Mouse (Mus musculus) stomach, postnatal 0 days (tissue): Measurements from ENCODE around the gene Asb13. TPM values are rescaled to one million over a fixed set of nuclear protein-coding genes. Genes with fewer than 3 reads are reported as not detected.

ENCODE experiments used
- ATAC-seq: fragments of 200-750 bp; cut with Nextera tagmentation; 2 replicates; pipeline ENCODE4 v1.8.0; 2017; ENCODE audit not compliant: low FRiP score, low TSS enrichment
- DNase-seq: peaks from one replicate; pipeline ENCODE4 v3.0.0-alpha.2; 2016; ENCODE audit warnings: low spot score
- H3K27ac ChIP-seq: fragments of 300-500 bp; sonication (generic); replicated peaks from 2 replicates; pipeline ENCODE4 v1.5.1; 2014; ENCODE audit warnings: mild to moderate bottlenecking, control low read depth
- H3K27me3 ChIP-seq: fragments of 300-500 bp; sonication (generic); 2 replicates; pipeline ENCODE4 v1.6.1; 2014; ENCODE audit warnings: low read length; ENCODE audit not compliant: control insufficient read depth, insufficient read depth
- H3K36me3 ChIP-seq: fragments of 300-500 bp; sonication (generic); 2 replicates; pipeline ENCODE4 v1.6.1; 2014; ENCODE audit warnings: low read length, mixed read lengths; ENCODE audit not compliant: control insufficient read depth, insufficient read depth
- H3K4me1 ChIP-seq: fragments of 300-500 bp; sonication (generic); replicated peaks from 2 replicates; pipeline ENCODE4 v1.6.1; 2014; ENCODE audit warnings: antibody characterized with exemption; ENCODE audit not compliant: control insufficient read depth, insufficient read depth
- H3K4me2 ChIP-seq: fragments of 300-500 bp; sonication (generic); replicated peaks from 2 replicates; pipeline ENCODE4 v1.6.1; 2014; ENCODE audit warnings: low read depth, mild to moderate bottlenecking, control low read depth, moderate library complexity
- H3K4me3 ChIP-seq: fragments of 300-500 bp; sonication (generic); 2 replicates; pipeline ENCODE4 v1.5.1; 2014; ENCODE audit warnings: low read depth, low read length, control low read depth
- H3K9ac ChIP-seq: fragments of 300-500 bp; sonication (generic); 2 replicates; pipeline ENCODE4 v1.6.1; 2014; ENCODE audit warnings: mild to moderate bottlenecking, low read length, control low read depth, mixed read lengths
- H3K9me3 ChIP-seq: fragments of 300-500 bp; sonication (generic); 2 replicates; pipeline ENCODE4 v1.6.1; 2016; ENCODE audit warnings: low read length; ENCODE audit not compliant: control insufficient read depth
- CTCF ChIP-seq: IDR thresholded peaks from 2 replicates; pipeline ENCODE4 v1.5.1; 2016; ENCODE audit warnings: antibody characterized with exemption, low read depth, mild to moderate bottlenecking, moderate library complexity
- EP300 ChIP-seq: optimal IDR thresholded peaks from 2 replicates; pipeline ENCODE3; 2016; ENCODE audit warnings: antibody characterized with exemption
- WGBS: fragments of 180-500 bp; shearing (Covaris S2); extraction: QIAGEN DNeasy Blood & Tissue Kit; methylation state at CpG from one replicate; pipeline ENCODE4 v1.1.7; 2014; 5-methylcytosine and 5-hydroxymethylcytosine counted together
- polyA plus RNA-seq: library from polyadenylated mRNA; unstranded; fragments of >200 nt; fragmentation: Nextera tagmentation; extraction: Ambion mirVana; gene quantifications from 2 replicates; pipeline ENCODE4 v1.2.1, GENCODE M21; 2015

Gene Asb13
- polyA plus RNA-seq, 1 experiment from 2014 or later = 12.9 TPM

GRCm38 (mm10) chr13:3679098-3679497 lies 45.3 kb downstream of the Asb13 start:
- peak; percentile 32; the same call in 1 of the 2 replicates for ATAC-seq
- WGBS = 56% methylated on average over 4 of the region's 4 CpGs
- H3K9me3 ChIP-seq = no peaks in the 10 kb centered on the region
- H3K4me2 ChIP-seq = no peak overlapping the region
- no peaks in the 10 kb centered on the region for H3K4me1 ChIP-seq
- H3K9ac ChIP-seq = no peak overlapping the region
- H3K27ac ChIP-seq = no peak overlapping the region
- no peaks in the 10 kb centered on the region for H3K36me3 ChIP-seq
- H3K4me3 ChIP-seq = no peak overlapping the region
- H3K27me3 ChIP-seq = no peaks in the 10 kb centered on the region
- TF ChIP-seq CTCF (no peak), EP300 (no peak)
- DNase-seq = no peak

- DNase-seq = no peak
- WGBS = 56% methylated on average over 1 of the region's 1 CpGs
- Histone ChIP-seq H3K9me3 (no peaks in the 10 kb centered on the region), H3K4me1 (no peaks in the 10 kb centered on the region), H3K27me3 (no peaks in the 10 kb centered on the region), H3K4me2 (no peak overlapping the region), H3K4me3 (no peak overlapping the region), H3K27ac (no peak overlapping the region), H3K9ac (no peak overlapping the region), H3K36me3 (no peaks in the 10 kb centered on the region)
- TF ChIP-seq CTCF = no peak
- no peak for TF ChIP-seq EP300
- ATAC-seq = no peak
These were observed 52.5 kb downstream of the Asb13 start for GRCm38 (mm10) chr13:3686306-3686705.

GRCm38 (mm10) chr13:3694599-3695343 lies 60.9 kb downstream of the Asb13 start:
- Histone ChIP-seq H3K9me3 (no peaks in the 10 kb centered on the region), H3K4me1 (no peaks in the 10 kb centered on the region), H3K4me2 (no peak overlapping the region; the same call in 1 of the 2 replicates), H3K36me3 (no peaks in the 10 kb centered on the region), H3K27me3 (no peaks in the 10 kb centered on the region), H3K27ac (peak overlapping the region; percentile 18; the same call in 1 of the 2 replicates), H3K9ac (no peak overlapping the region), H3K4me3 (no peak overlapping the region)
- TF ChIP-seq EP300 (no peak), CTCF (no peak)
- 6% methylated on average over 11 of the region's 11 CpGs for WGBS
- peak; percentile 99 for ATAC-seq
- DNase-seq = peak; percentile 65

GRCm38 (mm10) chr13:3696977-3697735 lies 63.3 kb downstream of the Asb13 start:
- Histone ChIP-seq H3K36me3 (no peaks in the 10 kb centered on the region), H3K9ac (no peak overlapping the region), H3K4me1 (no peaks in the 10 kb centered on the region), H3K4me3 (no peak overlapping the region), H3K4me2 (no peak overlapping the region), H3K27ac (no peak overlapping the region), H3K27me3 (no peaks in the 10 kb centered on the region), H3K9me3 (no peaks in the 10 kb centered on the region)
- DNase-seq (no peak), ATAC-seq (no peak)
- 82% methylated on average over 8 of the region's 8 CpGs for WGBS
- no peak for TF ChIP-seq CTCF
- TF ChIP-seq EP300 = no peak

GRCm38 (mm10) chr13:3700752-3701151 lies 66.9 kb downstream of the Asb13 start:
- no peaks in the 10 kb centered on the region for H3K36me3 ChIP-seq
- 60% methylated on average over 4 of the region's 4 CpGs for WGBS
- H3K9ac ChIP-seq = no peak overlapping the region
- no peaks in the 10 kb centered on the region for H3K9me3 ChIP-seq
- H3K27ac ChIP-seq = no peak overlapping the region; the same call in 1 of the 2 replicates
- DNase-seq (no peak), ATAC-seq (peak; percentile 92)
- TF ChIP-seq EP300 (no peak), CTCF (no peak)
- H3K4me2 ChIP-seq = no peak overlapping the region
- H3K4me3 ChIP-seq = no peak overlapping the region
- no peaks in the 10 kb centered on the region for H3K27me3 ChIP-seq
- H3K4me1 ChIP-seq = no peaks in the 10 kb centered on the region

Other genes with a start within 250 kb of the Asb13 start
- gene Gdi2, start 96.0 kb upstream of the Asb13 start, polyA plus RNA-seq = 338 and 359 TPM in 2 replicates
- 4.1 and 5.1 TPM in 2 replicates for gene Fam208b, start 22.9 kb upstream of the Asb13 start, polyA plus RNA-seq
- gene Calml3, start 170.3 kb downstream of the Asb13 start, polyA plus RNA-seq = 40.0 and 44.6 TPM in 2 replicates
- 280 and 324 TPM in 2 replicates for gene Calm4, start 203.7 kb downstream of the Asb13 start, polyA plus RNA-seq
- 0.18 TPM in 1 of 2 replicates, not detected in the other for gene Calm5, start 220.1 kb downstream of the Asb13 start, polyA plus RNA-seq